Mouse (Mus musculus): Measurements from ENCODE around the gene Pik3r4.
"Not testable (repeated sequence)": the region's sequence is repeated elsewhere in the genome, so short reads cannot be mapped to it uniquely, and the experiment has no call there.

Gene Pik3r4

DNA sequence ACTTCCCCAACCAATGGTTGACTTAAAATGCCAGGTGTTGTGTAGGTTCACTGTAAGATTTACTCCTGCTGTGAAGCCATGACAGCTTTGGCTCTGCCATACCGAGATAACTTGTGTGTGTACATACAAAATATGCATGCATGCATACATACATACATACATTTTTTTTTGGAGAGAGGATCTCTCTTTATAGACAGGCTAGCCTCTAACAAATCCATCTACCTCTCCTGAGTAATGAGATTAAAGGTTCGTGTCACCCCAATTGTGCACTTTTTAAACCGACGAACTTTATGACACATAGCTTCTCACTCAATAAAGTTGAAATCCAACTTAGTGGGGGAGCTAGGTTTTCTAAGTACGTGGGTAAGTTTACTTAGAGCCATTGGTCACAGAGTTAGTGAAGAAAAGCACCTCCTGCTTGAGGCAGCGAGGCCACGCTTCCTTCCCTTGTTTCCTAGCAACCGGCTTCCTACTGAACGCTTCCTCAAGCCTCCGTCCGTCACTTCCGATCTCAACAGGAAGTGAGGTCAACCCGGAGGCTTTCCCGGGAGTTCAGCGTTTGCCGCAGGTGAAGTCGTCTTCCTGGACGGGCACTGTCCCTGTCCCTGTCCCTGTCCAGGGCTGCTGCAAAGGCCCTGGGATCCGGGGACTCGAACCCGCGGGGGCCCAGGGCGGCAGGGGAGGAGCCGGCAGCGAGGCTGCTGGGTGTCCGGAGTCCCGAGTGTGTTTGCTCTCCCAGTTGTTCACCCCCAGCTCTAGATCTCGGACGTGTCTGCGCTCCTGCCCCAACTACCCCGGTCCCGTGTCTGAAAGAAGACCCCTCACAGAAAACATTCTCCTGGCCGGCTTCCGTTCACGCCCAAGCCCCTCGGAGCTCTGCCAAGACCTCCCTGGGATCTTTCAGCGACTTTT, at the start of gene Pik3r4:
Gene Pik3r4, plus strand, starts transcription at position 519 of the 912 bp plus-strand sequence.
- DNase-seq: peak; percentile 86 to 89

- DNase-seq: no peak
Measured at GRCm38 (mm10) chr9:105598906-105599305, 43.9 kb upstream of the Pik3r4 start.

GRCm38 (mm10) chr9:105611980-105612771, 30.6 kb upstream of the Pik3r4 start:
- peak; percentile 22 to 53 for DNase-seq

DNA sequence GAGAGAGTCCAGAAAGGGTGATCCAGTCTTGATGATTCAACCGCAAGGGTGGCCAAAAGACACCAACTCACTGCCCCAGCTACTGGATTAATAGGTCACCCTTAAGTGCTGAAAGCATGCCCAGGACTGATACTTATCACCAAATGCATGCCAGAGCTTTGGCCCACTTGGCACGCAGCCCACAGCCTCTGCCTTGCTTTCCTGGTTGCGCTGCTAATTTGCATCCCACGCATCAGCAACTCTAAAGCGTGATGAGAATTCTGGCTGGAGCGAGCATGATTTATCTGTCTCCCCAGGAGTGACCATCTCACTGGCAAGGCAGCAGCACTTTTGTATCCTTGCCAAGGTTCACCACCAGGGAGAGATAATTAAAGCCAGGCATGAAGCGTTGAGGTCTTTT, 29.9 kb upstream of the Pik3r4 start:
- peak; percentile 68 to 81 for DNase-seq

- DNase-seq: no peak
Measured at GRCm38 (mm10) chr9:105615952-105616351, 26.8 kb upstream of the Pik3r4 start.

DNA sequence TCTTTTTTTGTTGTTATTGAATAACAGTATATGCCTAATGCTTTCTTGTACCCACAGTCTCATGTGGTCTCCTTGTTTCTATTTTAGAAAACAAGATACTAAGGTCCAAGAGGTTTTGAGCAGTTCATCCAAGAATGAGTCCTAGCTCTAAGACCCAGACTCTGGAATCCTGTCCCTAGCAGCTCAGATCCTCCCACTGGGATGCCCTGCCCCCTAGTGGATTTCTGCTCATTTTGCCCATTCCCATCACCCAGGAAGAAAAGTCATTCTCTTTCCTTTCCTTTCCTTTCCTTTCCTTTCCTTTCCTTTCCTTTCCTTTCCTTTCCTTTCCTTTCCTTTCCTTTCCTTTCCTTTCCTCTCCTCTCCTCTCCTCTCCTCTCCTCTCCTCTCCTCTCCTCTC, 25.5 kb upstream of the Pik3r4 start:
- DNase-seq: peak; percentile 72 to 85

DNA sequence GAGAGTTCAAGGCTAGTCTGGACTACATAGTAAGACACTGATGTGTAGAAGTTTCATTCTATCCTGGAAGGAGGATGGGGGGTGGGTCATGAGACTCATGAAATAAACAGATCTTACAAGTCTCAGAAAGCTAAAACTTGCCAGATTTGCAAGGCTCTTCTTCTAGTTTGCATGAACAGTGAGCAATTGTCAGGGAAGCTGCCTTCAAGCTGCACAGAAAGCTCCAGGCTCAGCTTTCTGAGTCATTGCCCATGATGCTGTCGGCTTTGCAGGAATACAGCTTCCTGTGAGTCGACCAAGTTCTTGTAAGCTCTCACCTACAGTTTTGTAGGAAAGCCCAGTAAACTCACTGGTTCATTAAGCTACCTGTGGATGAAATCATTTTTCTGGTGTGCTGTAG, 8.8 kb upstream of the Pik3r4 start:
- DNase-seq: no peak

DNA sequence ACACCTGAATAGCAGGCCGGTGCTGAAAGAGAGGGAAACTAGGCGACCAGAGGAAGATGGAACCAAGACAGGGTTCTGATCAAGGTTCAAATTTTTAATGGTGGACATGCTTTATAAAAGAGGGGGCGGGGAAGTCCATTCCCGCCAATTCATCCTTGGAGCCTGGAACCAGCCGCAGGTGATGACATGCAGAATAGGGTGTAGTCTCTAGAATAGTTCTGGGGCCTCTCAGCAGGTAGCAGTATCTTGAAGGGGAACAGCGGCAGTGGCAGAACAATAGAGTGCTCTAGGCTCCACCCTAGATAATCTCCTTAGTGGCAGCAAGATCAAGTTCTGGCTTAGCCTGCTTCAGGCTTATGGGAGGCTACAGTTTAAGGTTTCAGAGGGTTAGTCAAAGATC, 1.4 kb upstream of the Pik3r4 start:
- not testable (repeated sequence) for DNase-seq

- no peak for DNase-seq
Measured at GRCm38 (mm10) chr9:105656189-105656588, 13.4 kb downstream of the Pik3r4 start.

DNA sequence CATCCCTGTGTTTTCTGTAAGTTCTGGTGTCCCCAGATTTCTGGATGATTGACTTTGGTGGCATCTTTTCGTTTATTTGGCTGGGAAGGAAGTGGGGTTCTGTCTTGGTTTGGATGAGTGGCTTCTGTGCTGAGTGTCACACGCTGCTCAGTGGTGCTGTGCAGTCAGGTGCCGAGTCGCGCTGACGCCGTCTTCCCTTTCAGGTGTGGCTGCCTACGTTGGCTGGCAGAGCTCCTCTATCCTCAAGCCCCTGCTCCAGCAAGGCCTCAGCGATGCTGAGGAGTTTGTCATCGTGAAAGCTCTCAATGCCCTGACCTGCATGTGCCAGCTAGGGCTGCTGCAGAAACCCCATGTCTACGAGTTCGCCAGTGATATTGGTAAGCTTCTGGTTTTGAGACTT, 15.4 kb downstream of the Pik3r4 start:
- no peak for DNase-seq

GRCm38 (mm10) chr9:105659877-105660276, 17.1 kb downstream of the Pik3r4 start:
- no peak for DNase-seq

DNA sequence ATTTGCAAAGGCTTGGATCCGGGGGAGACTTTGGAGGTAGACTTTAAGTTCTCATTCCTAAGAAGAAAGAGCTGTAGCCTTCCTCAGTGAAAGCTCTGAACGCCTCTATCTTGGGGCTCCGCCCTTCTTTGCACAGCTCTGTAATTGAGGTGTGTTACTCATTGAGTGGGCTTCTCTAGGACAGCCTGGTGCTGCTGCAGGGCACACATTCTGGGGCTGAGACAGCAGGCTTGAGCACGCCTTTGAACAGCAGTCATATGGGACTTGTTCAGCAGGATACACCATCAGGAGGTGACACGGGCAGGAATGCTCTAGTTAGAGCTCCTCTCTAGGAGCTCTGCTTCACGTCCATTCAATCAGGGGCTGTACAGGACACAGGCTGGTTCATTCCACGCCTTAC, 22.5 kb downstream of the Pik3r4 start:
- no peak for DNase-seq

DNA sequence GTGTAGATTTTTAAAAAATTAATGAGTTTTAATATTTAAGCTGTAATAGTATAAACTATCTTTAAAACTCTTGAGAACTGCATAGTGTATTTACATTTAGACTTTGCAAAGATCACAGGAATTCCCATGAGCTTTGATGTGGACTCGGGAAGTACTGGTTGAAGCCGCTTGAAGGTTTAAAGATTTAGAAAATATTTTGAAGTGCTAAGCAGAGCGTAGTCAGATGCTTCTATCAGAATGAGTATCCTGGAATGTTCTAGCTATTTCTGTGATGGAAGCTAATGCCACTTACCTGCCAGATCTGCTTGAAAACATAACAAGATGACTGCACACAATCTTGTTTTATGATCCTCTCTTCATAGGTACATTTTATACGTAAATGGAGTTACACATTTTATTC, 28.1 kb downstream of the Pik3r4 start:
- DNase-seq: no peak

DNA sequence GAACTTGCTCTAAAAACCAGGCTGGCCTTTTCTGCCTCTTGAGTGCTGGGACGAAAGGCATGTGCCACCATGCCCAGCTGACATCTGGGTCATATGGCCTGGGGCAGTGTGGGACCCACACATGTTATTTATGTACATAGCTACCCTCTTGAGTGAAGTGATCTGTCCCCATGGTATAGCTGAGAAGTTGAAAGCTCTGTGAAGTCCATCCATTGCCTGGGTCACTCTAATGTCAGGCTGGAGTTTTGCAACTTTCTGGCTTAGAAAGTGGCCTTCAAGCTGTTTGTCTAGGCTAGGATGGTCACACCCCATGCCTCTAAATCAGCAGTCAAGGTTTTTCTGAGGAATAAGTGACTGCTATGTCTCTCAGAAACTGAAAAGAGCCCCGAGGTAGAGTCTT, 29.3 kb downstream of the Pik3r4 start:
- no peak for DNase-seq

DNA sequence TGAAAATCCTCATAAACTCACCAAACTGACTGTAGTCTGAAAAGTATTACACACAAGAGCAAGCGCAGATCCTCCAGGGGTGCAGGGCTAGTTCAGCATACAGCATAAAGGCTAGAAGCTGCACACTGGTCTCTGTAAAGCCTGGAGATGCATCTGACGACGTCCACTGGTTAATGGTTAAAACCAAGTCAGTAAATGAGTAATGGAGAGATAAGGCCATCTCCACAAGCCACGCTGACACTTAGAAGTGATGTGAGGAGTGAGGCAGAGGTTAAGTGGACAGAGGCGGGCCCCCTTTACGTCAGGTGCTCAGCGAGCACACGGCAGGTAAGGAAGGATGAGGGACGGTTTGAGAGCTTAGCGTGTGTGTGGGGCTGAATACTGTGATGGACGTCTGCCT, 33.2 kb downstream of the Pik3r4 start:
- no peak for DNase-seq

DNA sequence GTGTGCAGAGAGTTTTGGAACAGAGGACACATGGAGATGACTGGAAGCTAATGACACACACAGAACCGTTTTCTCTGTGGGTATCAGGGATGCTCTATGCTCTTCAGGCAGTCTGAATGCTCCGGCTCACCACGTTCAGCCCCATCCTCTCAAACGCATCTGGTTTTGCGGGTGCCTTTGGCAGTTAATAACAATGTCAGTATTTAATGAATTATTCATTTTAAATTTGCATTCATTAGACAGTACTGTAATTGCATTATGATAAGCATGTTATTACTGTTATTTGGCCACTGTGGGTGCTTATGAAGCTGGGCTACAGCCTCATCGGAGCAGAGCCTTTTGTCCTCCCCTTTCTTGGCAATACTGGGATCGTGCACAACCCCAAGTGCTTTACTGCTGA, 38.6 kb downstream of the Pik3r4 start:
- no peak for DNase-seq

GRCm38 (mm10) chr9:105684549-105685165, 41.9 kb downstream of the Pik3r4 start:
- no peak for DNase-seq

DNA sequence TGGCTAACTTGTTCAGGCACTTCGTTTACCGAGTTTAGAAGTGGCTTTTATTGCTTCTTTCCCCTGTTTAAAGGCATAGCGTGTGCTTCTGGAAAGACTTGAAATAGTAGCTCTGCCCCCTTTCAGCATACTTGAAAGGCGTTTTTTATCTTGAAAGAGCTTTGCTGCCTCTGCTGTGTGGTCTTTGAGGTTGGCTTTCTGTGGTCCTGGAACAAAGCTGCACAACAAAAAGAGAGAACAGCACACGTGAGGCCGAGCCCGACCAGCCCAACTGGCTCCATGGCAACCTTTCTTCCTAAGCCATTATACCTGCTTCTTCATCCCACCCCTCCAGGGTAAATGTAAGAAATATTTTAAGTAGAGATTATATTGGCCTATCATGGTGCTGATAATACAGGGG, 46.7 kb downstream of the Pik3r4 start:
- DNase-seq: no peak

- no peak for DNase-seq
Measured at GRCm38 (mm10) chr9:105692472-105692871, 49.7 kb downstream of the Pik3r4 start.

DNA sequence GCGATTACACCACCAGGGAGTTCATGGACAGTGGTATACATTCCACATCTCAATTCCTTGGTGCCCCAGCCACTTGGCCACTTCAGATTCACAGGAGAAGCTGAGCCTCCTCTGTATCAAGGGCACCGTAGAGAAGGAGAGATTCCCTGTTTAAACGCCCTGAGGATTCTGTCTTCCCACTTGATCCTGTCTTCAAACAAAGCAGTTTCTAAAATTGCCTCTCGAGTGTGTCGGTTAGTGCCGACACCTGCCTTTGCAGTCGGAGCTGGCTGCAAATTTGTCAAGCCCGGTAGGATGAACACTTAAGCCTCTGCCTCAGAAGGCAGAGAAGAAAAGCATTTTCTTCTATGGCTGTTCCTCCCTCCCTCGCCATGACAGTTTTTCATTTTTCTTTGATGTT, 50.3 kb downstream of the Pik3r4 start:
- DNase-seq: no peak

DNA sequence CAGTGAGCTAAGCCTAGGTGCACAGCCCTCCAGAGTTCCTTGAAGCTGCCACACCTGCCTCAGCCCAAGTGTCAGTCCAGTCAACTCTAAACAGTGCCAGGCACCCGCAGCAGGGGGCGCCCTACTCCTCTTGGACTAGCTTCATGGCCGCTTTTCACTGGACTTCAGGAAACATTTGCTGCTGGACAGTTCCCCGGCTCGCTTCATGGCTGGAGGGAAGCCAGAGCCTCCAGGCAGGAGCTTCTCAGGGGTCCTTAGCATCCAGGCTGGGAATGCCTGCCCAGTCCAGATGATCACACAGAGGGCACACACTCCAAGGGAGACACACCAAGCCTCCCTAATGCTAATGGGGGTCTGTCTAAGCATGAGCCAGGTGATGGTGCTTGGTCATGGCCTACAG, 51.1 kb downstream of the Pik3r4 start:
- peak; percentile 67 to 85 for DNase-seq

GRCm38 (mm10) chr9:105696818-105697564, 54.2 kb downstream of the Pik3r4 start:
- DNase-seq: no peak
